9 mouse cellular contexts compared by ENCODE assay signal in genomic region chr11:100524987-100525630, GRCm38 (mm10). TPM values are rescaled to one million over a fixed set of nuclear protein-coding genes. Genes with fewer than 3 reads are reported as not detected.
DNase-seq lines count a peak whose midpoint lies in the region; ATAC-seq and TF ChIP-seq lines count a peak whose summit lies in the region.
"Had no signal": no experiment of that assay in that cellular context is flagged by ENCODE, and none has a peak within 500 bp of the region (broad histone marks: within the 10 kb centered on the region; RNA-seq: fewer than 3 reads in every experiment).

No protein-coding gene starts in this region.

- H3K27ac ChIP-seq in kidney, adult 2 months (ENCODE audit: insufficient read depth, low read depth, low read length) = no peak overlapping the region
- H3K27ac ChIP-seq in liver, embryonic 15.5 days (replicated peaks) = peak overlapping the region; percentile 48
- H3K27ac ChIP-seq in neural tube, embryonic 12.5 days = no peak overlapping the region

- WGBS in kidney, adult 2 months = 57% methylated on average over 11 of the region's 11 CpGs
- 49% methylated on average over 11 of the region's 11 CpGs for WGBS in liver, embryonic 15.5 days (ENCODE audit: insufficient replicate concordance)
- 53% methylated on average over 11 of the region's 11 CpGs for WGBS in neural tube, embryonic 12.5 days

- TF ChIP-seq POLR2A in kidney, adult 2 months (IDR thresholded peaks at IDR 0.05; ENCODE audit: low read depth, low read length) = no peak

- H3K36me3 ChIP-seq in kidney, adult 2 months (ENCODE audit: control insufficient read depth, insufficient read depth, low read length) = no peaks in the 10 kb centered on the region; the same call in 1 of the 2 replicates
- peaks cover 45% of the 10 kb centered on the region for H3K36me3 ChIP-seq in liver, embryonic 15.5 days (replicated peaks)
- H3K36me3 ChIP-seq in neural tube, embryonic 12.5 days = peaks cover 45% of the 10 kb centered on the region

- H3K4me2 ChIP-seq in liver, embryonic 15.5 days = peak overlapping the region; percentile 93
- peak overlapping the region; percentile 71 for H3K4me2 ChIP-seq in neural tube, embryonic 12.5 days (replicated peaks)

- no peak overlapping the region for H3K4me3 ChIP-seq in kidney, adult 2 months (ENCODE audit: insufficient read depth, low read depth, low read length)
- no peak overlapping the region for H3K4me3 ChIP-seq in liver, embryonic 15.5 days (replicated peaks)
- peak overlapping the region; percentile 83 for H3K4me3 ChIP-seq in neural tube, embryonic 12.5 days

- H3K9me3 ChIP-seq in liver, embryonic 15.5 days (replicated peaks) = no peaks in the 10 kb centered on the region
- H3K9me3 ChIP-seq in neural tube, embryonic 12.5 days = no peaks in the 10 kb centered on the region

- no peak for TF ChIP-seq CTCF in kidney, adult 2 months (conservative IDR thresholded peaks at IDR 0.05; ENCODE audit: insufficient read depth, insufficient read length, low read depth, low read length)

- peak; percentile 21 for DNase-seq in kidney, adult 2 months
- DNase-seq in kidney, postnatal 25 days = no peak
- DNase-seq in cerebellum, adult 9-11 months = no peak
- DNase-seq in gastrocnemius, postnatal 4 days (ENCODE audit: low spot score in 2 of 2) = no peak

- no peak overlapping the region for H3K9ac ChIP-seq in liver, embryonic 15.5 days
- H3K9ac ChIP-seq in neural tube, embryonic 12.5 days = peak overlapping the region; percentile 89

- H3K27me3 ChIP-seq in kidney, adult 2 months (replicated peaks; ENCODE audit: control insufficient read depth, insufficient read depth, low read length) = no peaks in the 10 kb centered on the region
- H3K27me3 ChIP-seq in liver, embryonic 15.5 days = no peaks in the 10 kb centered on the region
- H3K27me3 ChIP-seq in neural tube, embryonic 12.5 days (replicated peaks) = no peaks in the 10 kb centered on the region

- peaks cover 31% of the 10 kb centered on the region; the same call in 1 of the 2 replicates for H3K4me1 ChIP-seq in kidney, adult 2 months (ENCODE audit: control insufficient read depth, insufficient read depth, low read length)
- peaks cover 47% of the 10 kb centered on the region for H3K4me1 ChIP-seq in liver, embryonic 15.5 days (replicated peaks)
- H3K4me1 ChIP-seq in neural tube, embryonic 12.5 days = peaks cover 45% of the 10 kb centered on the region

- ATAC-seq in granulocyte monocyte progenitor cell, adult 5-6 weeks (replicated peaks; ENCODE audit: poor library complexity, severe bottlenecking) = peak; percentile 21; the same call in 1 of the 2 replicates
- no peak for ATAC-seq in liver, embryonic 15.5 days (ENCODE audit: insufficient read depth)
- ATAC-seq in neural tube, embryonic 12.5 days (ENCODE audit: low FRiP score, low read depth) = no peak
- no peak for ATAC-seq in megakaryocyte-erythroid progenitor cell, adult 5-6 weeks (replicated peaks; ENCODE audit: low FRiP score, low TSS enrichment, poor library complexity, severe bottlenecking)

RNA-seq across cellular contexts. Expression of gene Acly, which starts 2.7 kb away (rescaled TPM):
- 181 and 191 TPM in 2 replicates for polyA plus RNA-seq in kidney, adult 2 months (2012; rRNA removed)
- 93.5 and 98.0 TPM in 2 replicates for total RNA-seq in granulocyte monocyte progenitor cell, adult 5-6 weeks (2014; fragmentation: Nextera tagmentation)
- 101 and 107 TPM in 2 replicates for total RNA-seq in granulocyte monocyte progenitor cell, adult 5-6 weeks (2017)
- 103 and 111 TPM in 2 replicates for polyA plus RNA-seq in liver, embryonic 15.5 days (2015; fragmentation: Nextera tagmentation; extraction: Ambion mirVana)
- polyA plus RNA-seq in neural tube, embryonic 12.5 days (2016; fragmentation: Nextera tagmentation; extraction: Ambion mirVana) = 356 and 377 TPM in 2 replicates
- 99.9 and 114 TPM in 2 replicates for total RNA-seq in megakaryocyte-erythroid progenitor cell, adult 5-6 weeks (2014; fragmentation: Nextera tagmentation)
- total RNA-seq in megakaryocyte-erythroid progenitor cell, adult 5-6 weeks (2017) = 90.6 and 112 TPM in 2 replicates
- total RNA-seq in gastrocnemius, postnatal 4 days (2021) = 10 to 100 TPM; 54.1 to 57.9 TPM

RNA-seq across cellular contexts. Expression of gene Ttc25, which starts 20.3 kb away (rescaled TPM):
- 0.84 and 1.4 TPM in 2 replicates for polyA plus RNA-seq in kidney, adult 2 months (2012; rRNA removed)
- total RNA-seq in granulocyte monocyte progenitor cell, adult 5-6 weeks (2014; fragmentation: Nextera tagmentation) = 3.7 TPM in 1 of 2 replicates, not detected in the other
- total RNA-seq in granulocyte monocyte progenitor cell, adult 5-6 weeks (2017) = 0.31 TPM in 1 of 2 replicates, not detected in the other
- polyA plus RNA-seq in liver, embryonic 15.5 days (2015; fragmentation: Nextera tagmentation; extraction: Ambion mirVana) = 0.07 and 0.14 TPM in 2 replicates
- 1.5 and 1.6 TPM in 2 replicates for polyA plus RNA-seq in neural tube, embryonic 12.5 days (2016; fragmentation: Nextera tagmentation; extraction: Ambion mirVana)
- not detected in 2 replicates for total RNA-seq in megakaryocyte-erythroid progenitor cell, adult 5-6 weeks (2014; fragmentation: Nextera tagmentation)
- not detected in 2 replicates for total RNA-seq in megakaryocyte-erythroid progenitor cell, adult 5-6 weeks (2017)
- total RNA-seq in gastrocnemius, postnatal 4 days (2021) = under 1 TPM; 0.13 to 0.22 TPM
- polyA plus RNA-seq: erythroblast, embryonic 14.5 days had no signal

RNA-seq across cellular contexts. Expression of gene Cnp, which starts 49.6 kb away (rescaled TPM):
- polyA plus RNA-seq in kidney, adult 2 months (2012; rRNA removed) = 10.5 and 13.5 TPM in 2 replicates
- 27.9 and 31.0 TPM in 2 replicates for total RNA-seq in granulocyte monocyte progenitor cell, adult 5-6 weeks (2014; fragmentation: Nextera tagmentation)
- 16.2 and 20.9 TPM in 2 replicates for total RNA-seq in granulocyte monocyte progenitor cell, adult 5-6 weeks (2017)
- 14.2 and 15.1 TPM in 2 replicates for polyA plus RNA-seq in liver, embryonic 15.5 days (2015; fragmentation: Nextera tagmentation; extraction: Ambion mirVana)
- polyA plus RNA-seq in neural tube, embryonic 12.5 days (2016; fragmentation: Nextera tagmentation; extraction: Ambion mirVana) = 33.2 and 33.6 TPM in 2 replicates
- total RNA-seq in megakaryocyte-erythroid progenitor cell, adult 5-6 weeks (2014; fragmentation: Nextera tagmentation) = 57.0 and 60.8 TPM in 2 replicates
- total RNA-seq in megakaryocyte-erythroid progenitor cell, adult 5-6 weeks (2017) = 26.7 and 44.2 TPM in 2 replicates
- total RNA-seq in gastrocnemius, postnatal 4 days (2021) = 10 to 100 TPM; 33.3 to 38.3 TPM

RNA-seq across cellular contexts. Expression of gene Klhl11, which starts 52.6 kb away (rescaled TPM):
- polyA plus RNA-seq in kidney, adult 2 months (2012; rRNA removed) = 2.3 and 3.3 TPM in 2 replicates
- total RNA-seq in granulocyte monocyte progenitor cell, adult 5-6 weeks (2014; fragmentation: Nextera tagmentation) = 7.0 and 10.1 TPM in 2 replicates
- 16.7 and 21.3 TPM in 2 replicates for total RNA-seq in granulocyte monocyte progenitor cell, adult 5-6 weeks (2017)
- 1.6 and 2.2 TPM in 2 replicates for polyA plus RNA-seq in liver, embryonic 15.5 days (2015; fragmentation: Nextera tagmentation; extraction: Ambion mirVana)
- polyA plus RNA-seq in neural tube, embryonic 12.5 days (2016; fragmentation: Nextera tagmentation; extraction: Ambion mirVana) = 12.3 and 12.4 TPM in 2 replicates
- 10.8 and 14.8 TPM in 2 replicates for total RNA-seq in megakaryocyte-erythroid progenitor cell, adult 5-6 weeks (2014; fragmentation: Nextera tagmentation)
- total RNA-seq in megakaryocyte-erythroid progenitor cell, adult 5-6 weeks (2017) = 27.9 and 40.8 TPM in 2 replicates
- total RNA-seq in gastrocnemius, postnatal 4 days (2021) = 10 to 100 TPM; 14.9 to 15.8 TPM
